Mouse (Mus musculus): ENCODE data around the gene Ankrd37.

- no peak for TF ChIP-seq POLR2A (IDR thresholded peaks at IDR 0.05; ENCODE audit: low read depth, low read length)
- TF ChIP-seq CTCF (IDR thresholded peaks at IDR 0.05; ENCODE audit: extremely low read depth, insufficient read length, insufficient replicate concordance, low read depth, low read length): no peak
Measured at GRCm38 (mm10) chr8:46040260-46040659, 34.8 kb upstream of the Ankrd37 start.
